Mouse (Mus musculus): ENCODE data around the gene Cipc. TPM values are rescaled to one million over a fixed set of nuclear protein-coding genes. Genes with fewer than 3 reads are reported as not detected.

Gene Cipc
- polyA plus RNA-seq, 1 experiment from 2014 or later = 39.1 TPM

DNA sequence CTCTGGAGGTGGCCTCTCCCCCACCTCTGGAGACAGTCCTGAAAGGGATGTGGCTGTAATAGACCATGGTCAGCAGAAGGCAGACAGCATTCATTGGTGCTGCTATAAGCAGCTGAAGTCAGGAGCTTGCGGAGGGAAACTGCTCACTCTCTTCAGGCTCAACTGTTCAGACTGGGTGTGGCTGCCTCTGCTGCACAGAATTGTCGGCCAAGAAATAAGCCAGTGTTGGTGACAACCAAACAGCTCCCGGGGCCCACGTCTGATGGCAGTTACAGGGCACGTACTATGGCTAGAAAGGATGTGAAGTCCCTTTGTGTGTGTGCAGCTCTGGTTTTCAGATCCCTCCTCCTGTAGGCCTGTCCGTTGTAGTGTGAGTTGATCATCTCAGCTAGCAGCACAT lies 32.1 kb upstream of the Cipc start:
- no peaks in the 10 kb centered on the region for H3K9me3 ChIP-seq
- no peak for DNase-seq (ENCODE audit: extremely low spot score, low spot score)
- no peaks in the 10 kb centered on the region for H3K36me3 ChIP-seq (replicated peaks)
- H3K4me3 ChIP-seq = no peak overlapping the region
- 80% methylated on average over 6 of the region's 6 CpGs for WGBS
- peak overlapping the region; percentile 44; the same call in 1 of the 2 replicates for H3K27ac ChIP-seq
- peaks cover 54% of the 10 kb centered on the region for H3K27me3 ChIP-seq (ENCODE audit: poor library complexity, severe bottlenecking)
- peaks cover 67% of the 10 kb centered on the region for H3K4me1 ChIP-seq

DNA sequence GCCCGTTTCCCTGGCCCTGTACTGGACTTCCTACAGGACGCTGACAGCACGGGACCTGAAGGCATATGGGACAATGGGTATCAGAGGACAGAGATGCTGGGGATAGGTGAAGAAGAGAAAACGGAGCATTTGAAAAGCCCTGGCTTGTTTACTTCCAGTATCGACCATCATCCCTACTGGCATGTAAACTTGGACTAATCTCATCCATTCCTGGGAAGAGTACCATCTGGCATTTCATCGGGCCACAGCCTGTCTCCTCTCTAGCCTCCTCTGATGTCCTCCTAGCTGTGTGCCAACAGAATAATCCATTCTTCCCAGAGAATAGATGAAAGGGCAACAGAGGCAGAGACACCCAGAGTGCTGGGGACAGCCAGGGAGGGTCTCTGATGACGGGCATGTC lies 31.2 kb upstream of the Cipc start:
- H3K36me3 ChIP-seq (replicated peaks) = no peaks in the 10 kb centered on the region
- peaks cover 46% of the 10 kb centered on the region for H3K27me3 ChIP-seq (ENCODE audit: poor library complexity, severe bottlenecking)
- H3K4me3 ChIP-seq = no peak overlapping the region
- H3K4me1 ChIP-seq = peaks cover 58% of the 10 kb centered on the region
- WGBS = 81% methylated on average over 7 of the region's 7 CpGs
- no peak for DNase-seq (ENCODE audit: extremely low spot score, low spot score)
- no peaks in the 10 kb centered on the region for H3K9me3 ChIP-seq
- peak overlapping the region; percentile 51 for H3K27ac ChIP-seq

DNA sequence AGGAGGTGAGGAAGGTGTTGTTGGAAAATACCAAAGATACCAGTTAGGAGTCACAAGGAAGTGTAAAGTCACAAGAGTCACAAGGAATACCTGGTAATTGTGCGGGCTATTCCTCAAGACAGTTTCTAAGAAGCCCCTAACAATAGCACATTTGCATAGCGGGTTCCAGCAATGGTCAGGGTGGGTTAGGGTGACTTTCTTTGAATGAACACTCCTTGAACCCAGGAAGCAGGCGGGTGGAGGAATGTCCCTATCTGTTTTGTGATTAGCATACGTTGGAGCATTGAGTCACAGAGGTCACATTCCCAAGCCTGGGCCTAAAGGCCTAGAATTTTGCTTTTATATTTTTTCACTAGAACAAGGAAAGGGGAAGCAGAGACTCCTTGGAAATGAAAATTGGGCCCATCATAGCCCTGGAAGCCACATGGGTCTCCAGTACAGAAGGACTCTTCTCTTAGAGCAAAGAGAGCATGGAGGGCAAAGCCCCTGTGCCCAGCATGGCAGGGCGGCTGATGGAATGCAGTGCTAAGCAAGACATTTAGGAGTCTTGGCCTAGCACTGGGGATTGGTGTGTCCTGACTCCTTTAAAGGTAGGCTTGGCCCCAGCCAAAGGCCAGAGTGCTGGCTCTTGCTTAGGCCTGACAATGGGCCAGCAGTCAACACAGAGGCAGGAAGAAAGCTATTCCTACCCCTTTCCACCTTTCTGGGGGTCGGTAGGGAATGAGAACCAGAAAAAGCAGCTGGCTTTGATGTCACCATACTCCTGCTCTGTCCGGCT lies 29.9 kb upstream of the Cipc start:
- no peak for DNase-seq (ENCODE audit: extremely low spot score, low spot score)
- Histone ChIP-seq H3K9me3 (no peaks in the 10 kb centered on the region), H3K27ac (peak overlapping the region; percentile 37), H3K36me3 (replicated peaks) (no peaks in the 10 kb centered on the region), H3K4me3 (no peak overlapping the region), H3K4me1 (peaks cover 49% of the 10 kb centered on the region), H3K27me3 (ENCODE audit: poor library complexity, severe bottlenecking) (peaks cover 33% of the 10 kb centered on the region)
- 79% methylated on average over 7 of the region's 7 CpGs for WGBS

DNA sequence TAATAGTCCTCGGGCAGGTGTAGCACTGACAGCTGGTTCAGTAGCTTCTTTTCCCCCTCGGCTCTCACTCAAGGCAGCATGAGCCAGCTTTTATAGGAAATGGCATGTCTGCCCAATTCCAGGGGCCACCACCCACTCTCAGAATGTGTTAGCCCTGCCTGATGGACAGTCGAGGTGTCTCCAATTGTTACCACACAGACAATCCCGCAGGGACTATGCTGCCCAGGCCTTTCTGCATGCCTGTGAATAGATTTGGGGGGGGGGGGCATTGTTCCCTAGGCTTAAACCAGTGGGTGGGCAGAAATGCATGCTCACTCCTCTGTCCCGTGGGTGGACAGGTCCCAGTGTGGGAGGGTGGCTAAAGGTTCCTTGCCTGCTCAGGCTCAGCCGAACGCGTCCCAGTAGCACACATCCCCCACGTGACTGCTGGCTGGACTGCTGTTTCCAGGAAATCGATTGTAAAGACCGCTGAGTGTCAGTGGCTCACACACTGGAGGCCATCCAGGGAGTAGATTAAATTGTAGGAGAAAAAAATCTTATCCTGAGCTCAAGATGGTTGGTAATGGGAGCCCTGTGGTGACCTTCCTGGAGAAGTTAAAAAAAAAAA lies 28.4 kb upstream of the Cipc start:
- Histone ChIP-seq H3K4me3 (no peak overlapping the region), H3K4me1 (peaks cover 51% of the 10 kb centered on the region), H3K27me3 (ENCODE audit: poor library complexity, severe bottlenecking) (peaks cover 29% of the 10 kb centered on the region), H3K36me3 (replicated peaks) (no peaks in the 10 kb centered on the region), H3K9me3 (no peaks in the 10 kb centered on the region), H3K27ac (peak overlapping the region; percentile 37)
- 41% methylated on average over 11 of the region's 11 CpGs for WGBS
- no peak for DNase-seq (ENCODE audit: extremely low spot score, low spot score)

DNA sequence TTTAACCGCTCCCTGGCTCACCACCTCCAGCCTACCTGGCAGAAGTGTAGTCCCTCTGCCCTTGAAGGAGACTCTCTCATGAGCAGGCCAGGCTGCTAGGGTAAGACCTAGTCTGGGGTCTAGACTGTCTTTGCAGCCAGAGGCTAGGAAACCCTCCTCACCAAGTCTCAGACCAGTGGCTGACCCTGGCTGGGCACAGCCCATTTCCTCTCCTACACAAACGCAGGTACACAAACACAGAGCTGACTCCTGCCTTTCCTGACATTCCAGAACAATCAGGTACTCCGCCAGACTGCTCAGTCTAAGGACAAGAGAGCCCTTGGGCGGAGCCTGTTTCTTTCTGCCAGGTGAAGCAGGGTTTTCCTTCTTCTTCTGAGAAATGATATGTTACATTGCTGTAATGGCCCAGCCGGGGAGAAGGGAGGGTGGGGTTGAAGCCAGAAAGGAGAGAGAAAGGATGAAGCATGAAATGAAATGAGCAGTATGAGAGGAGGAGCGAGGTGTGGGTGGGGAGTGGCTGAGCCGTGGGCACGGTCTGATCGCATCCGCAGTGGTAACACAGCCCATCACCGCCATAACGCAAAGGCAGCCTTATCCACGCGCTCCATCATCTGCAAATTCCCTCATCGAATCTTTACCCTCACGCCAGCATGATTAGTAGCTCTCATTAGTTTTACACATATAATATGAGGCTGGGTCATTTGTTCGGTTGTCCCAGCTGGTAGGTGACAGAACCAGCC lies 27.7 kb upstream of the Cipc start:
- Histone ChIP-seq H3K4me1 (peaks cover 50% of the 10 kb centered on the region), H3K27ac (peak overlapping the region; percentile 37; the same call in 1 of the 2 replicates), H3K36me3 (replicated peaks) (no peaks in the 10 kb centered on the region), H3K9me3 (no peaks in the 10 kb centered on the region), H3K4me3 (no peak overlapping the region), H3K27me3 (ENCODE audit: poor library complexity, severe bottlenecking) (peaks cover 22% of the 10 kb centered on the region)
- WGBS = 87% methylated on average over 17 of the region's 17 CpGs
- no peak for DNase-seq (ENCODE audit: extremely low spot score, low spot score)

DNA sequence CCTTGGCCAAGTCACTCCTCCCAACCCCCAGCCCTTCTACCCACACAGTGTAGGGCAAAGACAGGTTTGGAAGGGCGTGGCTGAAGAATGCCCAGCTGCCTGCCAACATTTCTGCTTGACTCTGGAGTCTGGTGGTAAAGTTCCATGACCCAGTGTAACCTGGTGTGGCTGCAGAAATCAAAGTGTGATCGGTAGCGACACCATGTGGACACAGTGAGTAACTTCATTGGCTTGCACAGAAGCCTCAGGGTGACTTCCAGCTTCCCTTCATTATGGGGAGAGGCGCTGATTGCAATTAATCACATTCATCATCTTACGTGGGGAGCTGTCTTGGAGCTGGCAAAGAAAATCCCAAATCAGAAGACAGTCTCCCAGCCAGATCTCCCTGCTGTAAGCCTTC lies 23.0 kb upstream of the Cipc start:
- peak; percentile 70 for DNase-seq (ENCODE audit: extremely low spot score, low spot score)
- WGBS = 10% methylated on average over 5 of the region's 5 CpGs
- no peak overlapping the region for H3K4me3 ChIP-seq
- 0 out of 2 replicates have a peak overlapping the region, but pooled peaks have one; percentile 26 for H3K27ac ChIP-seq
- H3K36me3 ChIP-seq (replicated peaks) = no peaks in the 10 kb centered on the region
- H3K4me1 ChIP-seq = peaks cover 20% of the 10 kb centered on the region
- H3K9me3 ChIP-seq = peaks cover 11% of the 10 kb centered on the region; the same call in 1 of the 2 replicates
- H3K27me3 ChIP-seq (ENCODE audit: poor library complexity, severe bottlenecking) = 0 out of 2 replicates have a peak, but pooled peaks cover 4% of the 10 kb centered on the region

DNA sequence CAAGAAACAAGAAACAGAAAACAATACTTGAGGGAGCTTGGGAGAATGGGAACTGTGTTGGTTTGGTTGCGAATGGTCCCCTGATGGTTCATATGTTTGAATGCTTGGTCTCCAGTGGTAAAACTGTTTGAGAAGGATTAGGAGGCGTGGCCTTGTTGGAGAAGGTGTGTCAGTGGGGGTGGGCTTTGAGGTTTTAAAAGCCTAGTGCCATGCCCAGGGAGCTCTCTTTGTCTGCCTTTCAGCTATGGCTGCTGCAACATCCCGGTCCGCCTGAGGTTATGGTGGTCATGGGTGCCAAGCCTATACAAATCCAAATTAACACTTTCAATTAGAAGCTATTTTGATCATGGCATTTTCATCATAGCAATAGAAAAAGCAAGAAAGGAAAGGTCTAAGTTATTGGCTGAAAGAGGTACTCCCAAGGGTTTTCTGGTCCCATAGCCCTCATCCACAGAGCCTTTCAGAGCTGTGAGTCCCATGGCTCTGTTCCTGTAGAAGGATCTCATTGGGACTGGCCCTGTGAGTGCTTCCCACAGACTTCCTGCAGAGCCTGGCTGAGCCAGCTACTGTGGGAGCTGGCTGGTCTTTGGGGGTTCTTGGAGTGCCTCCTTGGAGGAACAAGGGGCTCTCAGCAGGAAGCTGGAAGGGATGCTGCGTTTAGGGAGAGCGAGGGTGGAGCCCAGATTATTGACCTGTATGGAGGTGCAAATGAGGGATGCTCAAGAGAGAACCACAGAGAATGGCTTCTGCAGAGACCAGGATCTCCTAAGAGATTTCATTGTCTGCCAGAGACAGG lies 15.7 kb upstream of the Cipc start:
- Histone ChIP-seq H3K4me3 (no peak overlapping the region), H3K27ac (peak overlapping the region; percentile 66; the same call in 1 of the 2 replicates), H3K36me3 (replicated peaks) (no peaks in the 10 kb centered on the region), H3K4me1 (peaks cover 21% of the 10 kb centered on the region), H3K27me3 (ENCODE audit: poor library complexity, severe bottlenecking) (no peaks in the 10 kb centered on the region), H3K9me3 (peaks cover 11% of the 10 kb centered on the region; the same call in 1 of the 2 replicates)
- 68% methylated on average over 6 of the region's 6 CpGs for WGBS
- no peak for DNase-seq (ENCODE audit: extremely low spot score, low spot score)

DNA sequence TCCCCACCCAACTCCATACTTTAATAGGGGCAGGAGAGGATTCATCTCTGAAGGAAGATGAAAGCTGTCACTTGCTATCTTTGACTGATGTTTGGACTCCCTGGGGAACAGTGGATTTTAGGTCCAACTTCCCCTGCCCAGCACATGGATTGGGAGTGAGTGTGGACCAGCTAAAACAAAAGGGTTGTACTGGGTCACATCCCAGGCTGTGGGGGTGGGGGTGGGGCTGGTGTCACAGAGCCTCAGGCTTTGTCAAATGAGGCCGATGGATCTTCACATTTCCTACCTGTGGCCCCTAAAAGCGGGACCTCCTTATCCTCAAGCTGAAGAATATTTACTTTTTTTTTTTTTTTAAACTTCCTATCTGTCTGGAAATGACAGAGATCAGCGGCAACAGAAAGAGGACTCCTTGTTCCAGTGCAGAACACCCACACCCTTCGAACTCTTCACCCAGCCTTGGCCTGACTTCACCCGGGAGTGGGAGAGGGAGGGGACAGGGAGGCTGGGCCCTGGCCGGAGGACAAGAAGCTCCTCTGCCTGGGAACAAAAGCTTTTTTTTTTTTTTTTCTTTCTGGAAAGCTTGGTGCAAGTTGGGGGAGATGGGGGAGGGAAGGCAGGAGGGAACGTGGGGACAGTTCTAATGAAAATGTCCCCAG lies 14.8 kb upstream of the Cipc start:
- H3K4me3 ChIP-seq = no peak overlapping the region
- no peaks in the 10 kb centered on the region for H3K36me3 ChIP-seq (replicated peaks)
- 9% methylated on average over 7 of the region's 7 CpGs for WGBS

DNA sequence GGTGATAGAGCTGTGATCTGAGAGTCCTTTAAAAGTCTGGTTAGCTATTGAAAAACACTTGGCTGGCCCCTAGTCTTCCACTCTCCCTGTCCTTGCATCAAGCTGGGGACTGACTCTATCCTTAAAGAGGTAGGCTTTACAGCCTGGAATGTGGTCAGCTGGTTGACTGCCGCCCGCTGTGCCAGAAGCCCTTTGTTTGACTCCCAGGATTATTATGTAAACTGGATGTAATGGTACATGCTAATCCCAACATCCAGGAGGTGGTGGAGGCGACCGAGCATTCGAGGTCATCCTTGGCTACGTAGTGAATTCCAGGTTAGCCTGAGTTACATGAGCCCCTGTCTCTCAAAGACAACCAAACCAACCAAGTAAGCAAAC lies 14.3 kb upstream of the Cipc start:
- WGBS = 17% methylated on average over 6 of the region's 6 CpGs
- Histone ChIP-seq H3K27me3 (ENCODE audit: poor library complexity, severe bottlenecking) (no peaks in the 10 kb centered on the region), H3K9me3 (peaks cover 10% of the 10 kb centered on the region; the same call in 1 of the 2 replicates), H3K4me3 (no peak overlapping the region), H3K36me3 (replicated peaks) (no peaks in the 10 kb centered on the region), H3K4me1 (peaks cover 21% of the 10 kb centered on the region), H3K27ac (peak overlapping the region; percentile 66)
- no peak for DNase-seq (ENCODE audit: extremely low spot score, low spot score)

More for the DNA sequence above, 14.8 kb upstream of the Cipc start:
- Histone ChIP-seq H3K27ac (peak overlapping the region; percentile 66), H3K9me3 (peaks cover 11% of the 10 kb centered on the region; the same call in 1 of the 2 replicates), H3K4me1 (peaks cover 21% of the 10 kb centered on the region), H3K27me3 (ENCODE audit: poor library complexity, severe bottlenecking) (no peaks in the 10 kb centered on the region)
- no peak for DNase-seq (ENCODE audit: extremely low spot score, low spot score)

DNA sequence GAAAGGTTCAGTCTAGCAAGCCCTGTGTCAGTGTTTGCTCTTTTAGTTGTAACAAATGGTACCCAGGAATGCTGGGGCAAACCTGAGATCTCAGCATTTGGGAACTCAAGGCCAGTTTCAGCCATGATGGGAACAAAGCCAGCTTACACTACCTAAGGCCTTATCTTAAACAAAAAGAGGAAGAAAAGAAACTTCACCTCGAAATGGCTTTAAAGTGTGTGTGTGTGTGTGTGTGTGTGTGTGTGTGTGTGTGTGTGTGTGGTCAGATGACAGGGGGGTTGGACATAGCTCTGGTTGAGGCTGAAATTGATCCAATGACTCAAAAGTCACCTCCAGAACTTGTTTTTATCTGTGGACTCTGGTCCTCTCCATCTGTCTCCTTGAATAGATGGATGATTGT lies 12.1 kb upstream of the Cipc start:
- Histone ChIP-seq H3K36me3 (replicated peaks) (no peaks in the 10 kb centered on the region), H3K4me1 (peaks cover 21% of the 10 kb centered on the region), H3K4me3 (no peak overlapping the region), H3K27ac (no peak overlapping the region), H3K27me3 (ENCODE audit: poor library complexity, severe bottlenecking) (no peaks in the 10 kb centered on the region), H3K9me3 (no peaks in the 10 kb centered on the region)
- DNase-seq (ENCODE audit: extremely low spot score, low spot score) = no peak
- 95% methylated on average over 1 of the region's 1 CpGs for WGBS

DNA sequence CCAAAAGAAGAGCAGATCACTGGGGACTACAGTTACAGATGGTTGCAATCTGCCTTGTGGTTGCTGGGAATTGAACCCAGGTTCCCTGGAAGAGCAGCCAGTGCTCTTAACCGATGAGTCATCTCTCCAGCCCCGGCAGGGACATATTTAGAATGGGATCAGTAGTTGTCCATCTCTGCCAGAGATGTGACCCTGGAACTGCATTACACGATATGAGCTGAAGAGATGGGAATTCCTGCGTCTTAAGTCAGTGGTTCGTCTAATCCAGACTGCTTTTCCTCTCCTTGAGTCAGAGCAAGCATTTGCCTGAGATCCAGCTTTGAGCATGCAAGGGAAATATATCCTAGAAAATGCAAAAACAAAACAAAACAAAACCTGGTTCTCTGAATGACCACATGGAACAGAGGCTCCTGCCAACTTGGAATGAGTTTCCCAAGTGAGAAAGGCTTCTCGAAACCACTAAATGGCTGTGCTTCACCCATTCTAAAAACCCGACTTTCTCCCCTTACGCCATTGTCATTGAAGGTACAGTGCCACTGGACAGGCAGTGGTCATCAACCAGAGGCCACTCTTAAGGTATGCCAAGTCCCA lies 11.1 kb upstream of the Cipc start:
- no peak overlapping the region for H3K27ac ChIP-seq
- no peak for DNase-seq (ENCODE audit: extremely low spot score, low spot score)
- H3K27me3 ChIP-seq (ENCODE audit: poor library complexity, severe bottlenecking) = no peaks in the 10 kb centered on the region
- no peaks in the 10 kb centered on the region for H3K9me3 ChIP-seq
- peaks cover 27% of the 10 kb centered on the region for H3K4me1 ChIP-seq
- WGBS = 89% methylated on average over 8 of the region's 8 CpGs
- no peak overlapping the region for H3K4me3 ChIP-seq
- H3K36me3 ChIP-seq (replicated peaks) = no peaks in the 10 kb centered on the region
